Mouse (Mus musculus) lung, postnatal 0 days (tissue): ENCODE results near the gene 4932415D10Rik.

Source experiments
- CTCF ChIP-seq: IDR thresholded peaks from 2 replicates; pipeline ENCODE4 v1.5.1; 2016; ENCODE audit warnings: antibody characterized with exemption, mild to moderate bottlenecking
- EP300 ChIP-seq: IDR thresholded peaks from 2 replicates; pipeline ENCODE4 v1.6.1; 2016; ENCODE audit warnings: antibody characterized with exemption, mild to moderate bottlenecking, control low read depth

DNA sequence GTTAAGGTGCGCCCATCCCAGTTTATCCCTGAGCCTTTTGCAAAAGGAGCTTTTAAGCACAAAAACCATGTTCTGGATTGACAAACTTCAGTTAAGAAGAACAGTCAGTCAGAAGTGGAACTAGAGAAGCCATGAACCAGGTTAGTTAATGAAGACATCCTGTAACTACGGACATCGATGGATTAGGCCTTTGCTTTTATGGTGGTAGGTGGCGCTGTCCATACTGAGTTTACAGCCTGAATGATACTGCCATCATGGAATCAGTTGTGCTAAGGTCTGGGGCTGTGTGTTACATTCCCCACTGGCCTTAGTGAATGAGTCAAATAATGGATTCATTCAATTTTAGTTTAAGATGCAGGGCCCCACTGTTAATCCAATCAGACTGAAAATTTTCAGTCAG, 39.0 kb upstream of the 4932415D10Rik start:
- TF ChIP-seq CTCF = no peak
- TF ChIP-seq EP300 = no peak
